Mouse (Mus musculus): ENCODE data around the gene Nrip2. TPM values are rescaled to one million over a fixed set of nuclear protein-coding genes. Genes with fewer than 3 reads are reported as not detected.

Gene Nrip2
- polyA plus RNA-seq, 1 experiment from 2014 or later: 9.8 TPM

DNA sequence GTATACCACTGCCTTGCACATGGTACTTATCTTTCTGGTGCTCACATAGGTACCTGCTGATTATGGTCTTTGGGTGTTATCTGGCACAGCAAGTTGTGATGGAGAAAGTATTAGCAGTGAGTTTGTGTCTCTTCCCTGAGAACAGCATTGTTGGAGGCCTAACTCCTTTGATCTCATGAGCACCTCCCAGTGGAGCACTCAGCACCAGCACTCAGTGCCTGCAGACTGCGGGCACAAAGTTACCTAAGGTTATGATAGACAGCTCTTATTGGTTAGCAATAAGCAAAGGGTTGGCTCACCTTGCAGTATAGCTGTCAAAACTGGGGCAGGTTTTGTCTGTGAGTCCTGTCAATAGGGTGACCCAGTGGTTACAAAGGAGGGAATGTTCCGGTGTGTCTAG, 41.1 kb downstream of the Nrip2 start:
- H3K4me3 ChIP-seq: no peak overlapping the region
- peaks cover 11% of the 10 kb centered on the region for H3K36me3 ChIP-seq
- no peak for ATAC-seq (ENCODE audit: low FRiP score, low read depth)
- H3K4me1 ChIP-seq (replicated peaks): peaks cover 19% of the 10 kb centered on the region
- H3K27me3 ChIP-seq: no peaks in the 10 kb centered on the region
- no peak overlapping the region for H3K4me2 ChIP-seq
- no peaks in the 10 kb centered on the region for H3K9me3 ChIP-seq
- no peak overlapping the region for H3K27ac ChIP-seq (replicated peaks)
- no peak overlapping the region for H3K9ac ChIP-seq
- WGBS: 90% methylated on average over 2 of the region's 2 CpGs

DNA sequence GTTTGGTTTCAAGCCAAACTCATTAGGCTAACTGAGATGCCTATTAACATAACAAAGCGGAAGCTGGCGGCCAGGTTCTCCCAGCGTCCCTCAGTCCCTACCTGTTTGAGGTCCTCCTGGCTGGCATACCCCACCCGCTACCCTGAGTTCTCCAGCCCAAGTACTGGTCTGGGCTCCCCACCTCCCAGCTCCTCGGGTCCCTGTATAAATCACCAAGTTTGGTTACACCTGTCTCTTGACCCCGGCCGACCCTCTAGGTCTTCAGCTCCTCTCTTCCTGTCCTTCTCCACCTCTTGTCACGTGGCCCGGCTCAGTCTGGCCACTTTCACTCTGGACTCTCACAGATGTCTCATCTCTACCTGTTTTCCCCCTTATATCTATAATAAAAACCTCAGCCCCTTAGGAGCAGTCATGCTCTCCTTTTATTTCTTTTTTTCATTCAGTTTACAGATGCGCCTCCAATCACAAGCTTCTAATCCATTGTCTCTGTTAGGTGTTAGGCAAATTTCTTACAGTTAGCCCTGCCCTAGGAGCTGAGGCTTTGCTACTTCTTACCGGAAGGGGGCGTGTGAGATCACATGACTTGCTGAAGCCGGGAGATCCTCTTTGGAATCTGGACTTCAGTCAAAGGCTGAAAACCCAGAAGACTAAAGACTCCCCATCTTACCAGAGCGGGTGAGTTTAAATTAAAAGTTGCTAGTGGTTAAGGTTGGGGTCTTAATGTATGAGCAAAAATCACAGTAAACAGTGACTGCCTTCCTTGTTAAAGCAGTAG, 46.9 kb downstream of the Nrip2 start:
- peak overlapping the region; percentile 14; the same call in 1 of the 2 replicates for H3K4me3 ChIP-seq
- H3K9me3 ChIP-seq: no peaks in the 10 kb centered on the region
- ATAC-seq (ENCODE audit: low FRiP score, low read depth): peak; percentile 72
- no peaks in the 10 kb centered on the region for H3K36me3 ChIP-seq
- H3K27me3 ChIP-seq: no peaks in the 10 kb centered on the region
- peaks cover 6% of the 10 kb centered on the region for H3K4me1 ChIP-seq (replicated peaks)
- peak overlapping the region; percentile 27; the same call in 1 of the 2 replicates for H3K9ac ChIP-seq
- peak overlapping the region; percentile 56 for H3K4me2 ChIP-seq
- WGBS: 17% methylated on average over 14 of the region's 14 CpGs
- no peak overlapping the region for H3K27ac ChIP-seq (replicated peaks)

DNA sequence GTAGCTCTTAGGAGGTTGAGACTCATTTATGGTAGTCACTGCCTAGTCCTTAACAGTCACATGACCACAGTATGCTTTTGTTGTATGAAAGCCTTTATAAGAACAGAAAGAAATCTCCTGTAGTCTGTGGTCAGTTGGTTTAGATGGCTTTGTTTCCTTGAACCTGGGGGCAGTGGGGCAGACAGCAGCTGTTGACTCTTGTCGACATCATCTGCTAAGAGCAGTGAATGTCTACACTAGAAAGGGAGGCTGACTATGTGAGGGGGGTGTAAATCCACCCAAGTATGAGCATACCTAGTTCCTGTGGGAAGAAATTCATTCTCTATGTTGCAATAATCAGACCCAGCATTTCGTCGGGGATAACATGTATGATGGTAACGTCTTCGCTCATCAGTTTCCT, 48.0 kb downstream of the Nrip2 start:
- Histone ChIP-seq H3K27me3 (no peaks in the 10 kb centered on the region), H3K27ac (replicated peaks) (no peak overlapping the region), H3K9me3 (no peaks in the 10 kb centered on the region), H3K36me3 (no peaks in the 10 kb centered on the region), H3K4me3 (no peak overlapping the region), H3K4me2 (no peak overlapping the region), H3K9ac (no peak overlapping the region), H3K4me1 (replicated peaks) (peaks cover 6% of the 10 kb centered on the region)
- WGBS: 95% methylated on average over 5 of the region's 5 CpGs
- ATAC-seq (ENCODE audit: low FRiP score, low read depth): no peak

DNA sequence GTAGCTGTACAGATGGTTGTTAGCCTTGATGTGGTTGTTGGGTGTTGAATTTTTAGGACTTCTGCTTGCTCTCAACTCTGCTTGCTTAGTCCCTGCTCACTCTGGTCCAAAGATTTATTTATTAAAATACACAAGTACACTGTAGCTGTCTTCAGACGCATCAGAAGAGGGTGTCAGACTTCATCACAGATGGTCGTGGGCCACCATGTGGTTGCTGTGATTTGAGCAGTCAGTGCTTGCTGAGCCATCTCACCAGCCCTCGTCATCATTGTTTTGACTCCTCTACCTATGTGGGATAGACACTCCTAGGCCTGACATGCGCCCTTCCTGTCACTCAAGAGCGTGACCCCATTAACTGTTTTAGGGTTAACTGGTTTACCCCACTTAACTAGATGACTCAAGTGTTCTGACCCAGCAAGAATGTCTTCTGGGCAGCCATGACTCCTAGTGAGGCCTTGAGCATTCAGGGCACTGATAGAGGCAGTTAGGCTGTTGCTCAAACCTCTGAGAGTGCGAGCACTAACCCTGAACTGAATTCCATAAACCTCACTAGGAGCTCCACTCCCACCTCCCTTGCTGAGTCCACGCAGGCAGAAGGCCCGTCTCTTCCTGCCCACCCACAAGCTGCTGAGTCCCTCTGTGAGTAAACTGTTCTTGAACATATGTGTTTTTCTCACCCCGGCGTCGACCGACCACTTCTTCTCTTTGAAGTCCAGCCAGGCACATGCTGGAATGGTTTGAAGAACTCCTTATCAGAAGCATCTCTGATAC, 56.9 kb downstream of the Nrip2 start:
- Histone ChIP-seq H3K4me1 (replicated peaks) (no peaks in the 10 kb centered on the region), H3K9me3 (no peaks in the 10 kb centered on the region), H3K27me3 (no peaks in the 10 kb centered on the region), H3K4me2 (no peak overlapping the region), H3K4me3 (no peak overlapping the region), H3K9ac (no peak overlapping the region), H3K27ac (replicated peaks) (no peak overlapping the region), H3K36me3 (no peaks in the 10 kb centered on the region)
- no peak for ATAC-seq (ENCODE audit: low FRiP score, low read depth)
- 84% methylated on average over 12 of the region's 12 CpGs for WGBS

DNA sequence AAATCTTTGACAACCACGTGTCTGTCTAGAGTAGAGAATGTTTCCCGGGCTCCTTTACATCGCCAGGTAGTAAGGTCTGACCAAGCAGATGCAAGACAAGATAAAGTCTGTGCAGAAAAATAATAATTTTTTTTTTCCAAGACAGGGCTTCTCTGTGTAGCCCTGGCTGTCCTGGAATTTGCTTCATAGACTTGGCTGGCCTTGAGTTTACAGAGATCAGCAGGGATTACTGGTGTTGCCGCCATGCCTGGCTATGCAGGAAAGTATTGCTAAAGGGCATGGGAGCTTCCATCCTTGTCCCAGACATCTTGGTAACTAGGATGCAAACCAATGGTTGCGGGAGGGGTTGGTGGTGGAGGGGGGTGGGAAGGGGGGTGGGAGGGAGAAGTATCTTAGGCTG, 58.1 kb downstream of the Nrip2 start:
- no peaks in the 10 kb centered on the region for H3K27me3 ChIP-seq
- WGBS: 82% methylated on average over 5 of the region's 5 CpGs
- no peaks in the 10 kb centered on the region for H3K36me3 ChIP-seq
- H3K27ac ChIP-seq (replicated peaks): no peak overlapping the region
- no peak overlapping the region for H3K9ac ChIP-seq
- no peak for ATAC-seq (ENCODE audit: low FRiP score, low read depth)
- H3K4me1 ChIP-seq (replicated peaks): no peaks in the 10 kb centered on the region
- H3K9me3 ChIP-seq: no peaks in the 10 kb centered on the region
- no peak overlapping the region for H3K4me2 ChIP-seq
- no peak overlapping the region for H3K4me3 ChIP-seq

DNA sequence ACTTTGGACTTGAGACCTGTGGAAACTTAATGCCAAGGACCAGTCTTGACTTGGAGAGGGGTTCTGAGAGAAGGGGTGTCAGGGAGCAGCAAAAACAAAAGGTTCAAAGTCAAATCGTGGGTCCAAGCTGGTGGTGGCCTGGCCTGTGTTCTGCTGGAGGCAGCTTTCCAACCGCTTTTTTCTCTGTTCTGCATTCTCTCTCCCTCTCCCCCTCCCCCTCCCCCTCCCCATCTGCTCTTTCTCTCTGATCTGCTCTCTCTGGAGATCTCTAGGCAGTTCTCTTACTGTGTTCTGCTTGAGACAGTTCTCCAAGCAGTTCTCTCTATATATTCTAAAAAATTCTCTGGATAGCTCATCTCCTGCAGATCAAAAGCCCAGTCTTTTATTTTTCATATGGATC, 61.2 kb downstream of the Nrip2 start:
- WGBS: 37% methylated on average over 2 of the region's 2 CpGs
- no peaks in the 10 kb centered on the region for H3K9me3 ChIP-seq
- no peaks in the 10 kb centered on the region for H3K27me3 ChIP-seq
- no peak overlapping the region for H3K27ac ChIP-seq (replicated peaks)
- no peaks in the 10 kb centered on the region for H3K36me3 ChIP-seq
- no peak for ATAC-seq (ENCODE audit: low FRiP score, low read depth)
- no peak overlapping the region for H3K4me3 ChIP-seq
- no peak overlapping the region for H3K9ac ChIP-seq
- no peak overlapping the region for H3K4me2 ChIP-seq
- H3K4me1 ChIP-seq (replicated peaks): no peaks in the 10 kb centered on the region

DNA sequence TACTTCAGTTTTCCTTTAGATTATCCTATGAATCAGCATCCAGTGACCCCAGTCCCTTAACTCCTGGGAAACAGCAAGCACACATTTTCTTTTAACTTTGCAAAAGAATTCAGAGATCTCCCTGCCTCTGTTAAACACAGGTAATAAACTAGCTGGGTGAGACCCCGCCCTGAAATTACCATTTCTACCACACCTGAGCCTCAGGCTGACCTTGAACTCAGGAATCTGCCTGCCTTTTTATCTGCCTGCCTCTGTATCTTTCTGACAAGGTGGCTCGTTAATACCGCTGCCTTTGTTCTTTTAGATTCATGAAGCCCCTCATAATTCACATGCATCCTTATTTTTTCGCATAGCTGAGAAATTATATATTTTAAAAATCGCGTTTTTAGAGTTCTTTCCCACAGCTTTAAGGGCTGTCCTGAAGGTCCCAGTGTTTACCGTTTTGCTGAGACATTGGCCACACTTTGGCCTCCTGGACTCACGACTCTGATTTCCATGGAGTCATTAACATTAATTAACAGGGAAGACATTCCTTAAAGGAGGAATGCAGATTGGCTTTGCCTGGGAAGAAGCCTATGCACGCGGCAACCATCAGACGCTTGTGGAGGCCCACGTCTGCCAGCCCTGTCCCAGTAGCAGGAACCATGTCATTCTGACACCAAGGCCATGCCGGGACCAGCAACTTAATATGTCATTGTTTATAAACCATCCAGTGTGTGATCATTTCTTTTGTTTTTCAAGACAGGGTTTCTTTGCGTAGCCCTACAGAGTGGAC, 61.8 kb downstream of the Nrip2 start:
- Histone ChIP-seq H3K9ac (no peak overlapping the region), H3K27me3 (no peaks in the 10 kb centered on the region), H3K4me1 (replicated peaks) (no peaks in the 10 kb centered on the region), H3K4me2 (no peak overlapping the region), H3K36me3 (no peaks in the 10 kb centered on the region), H3K9me3 (no peaks in the 10 kb centered on the region), H3K4me3 (no peak overlapping the region), H3K27ac (replicated peaks) (no peak overlapping the region)
- 78% methylated on average over 14 of the region's 14 CpGs for WGBS
- ATAC-seq (ENCODE audit: low FRiP score, low read depth): no peak

DNA sequence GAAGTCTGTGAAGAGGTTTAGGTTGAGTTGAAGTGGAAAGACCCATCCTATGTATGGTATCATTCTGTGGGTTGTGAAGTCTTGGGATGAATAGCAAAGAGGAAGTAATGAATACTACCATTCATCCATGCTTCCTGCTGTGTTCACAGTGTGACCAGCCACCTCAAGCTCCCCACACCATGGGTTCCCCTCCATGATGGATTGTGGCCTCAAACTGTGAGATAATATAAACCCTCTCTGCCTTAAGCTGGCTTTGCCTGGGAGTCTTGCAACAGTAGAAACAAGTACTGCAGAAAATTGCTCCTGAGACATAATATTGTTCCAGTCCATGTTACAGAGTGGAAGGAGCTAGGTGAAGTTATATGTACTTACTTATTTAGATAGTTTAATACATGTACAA, 62.5 kb downstream of the Nrip2 start:
- H3K4me2 ChIP-seq: no peak overlapping the region
- H3K27ac ChIP-seq (replicated peaks): no peak overlapping the region
- ATAC-seq (ENCODE audit: low FRiP score, low read depth): no peak
- no peaks in the 10 kb centered on the region for H3K36me3 ChIP-seq
- H3K9ac ChIP-seq: no peak overlapping the region
- H3K4me3 ChIP-seq: no peak overlapping the region
- H3K4me1 ChIP-seq (replicated peaks): no peaks in the 10 kb centered on the region
- no peaks in the 10 kb centered on the region for H3K9me3 ChIP-seq
- no peaks in the 10 kb centered on the region for H3K27me3 ChIP-seq

DNA sequence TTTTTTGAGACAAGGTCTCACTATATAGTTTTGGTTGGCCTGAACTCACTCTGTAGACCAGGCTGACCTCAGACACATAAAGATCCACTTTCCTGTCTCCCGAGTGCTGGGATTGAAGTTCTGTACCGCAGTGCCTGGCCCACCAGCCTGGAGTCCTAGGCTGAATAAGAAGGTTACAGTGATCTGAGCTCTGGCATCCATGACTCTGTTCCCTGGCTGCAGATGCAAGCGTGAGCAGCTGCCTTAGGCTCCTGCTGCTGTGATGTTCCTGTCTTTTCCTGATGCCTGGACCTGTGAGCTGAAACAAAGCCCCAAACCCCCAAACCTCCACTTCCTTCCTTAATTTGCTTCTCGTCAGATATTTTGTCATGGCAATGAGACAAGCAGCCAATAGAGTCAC, 65.9 kb downstream of the Nrip2 start:
- no peaks in the 10 kb centered on the region for H3K36me3 ChIP-seq
- no peak overlapping the region for H3K27ac ChIP-seq (replicated peaks)
- WGBS: 78% methylated on average over 4 of the region's 4 CpGs
- H3K4me1 ChIP-seq (replicated peaks): no peaks in the 10 kb centered on the region
- no peak overlapping the region for H3K4me3 ChIP-seq
- 0 out of 2 replicates have a peak, but pooled peaks cover 2% of the 10 kb centered on the region for H3K27me3 ChIP-seq
- H3K9me3 ChIP-seq: no peaks in the 10 kb centered on the region
- no peak for ATAC-seq (ENCODE audit: low FRiP score, low read depth)
- H3K9ac ChIP-seq: no peak overlapping the region
- no peak overlapping the region for H3K4me2 ChIP-seq

Other genes starting within 250 kb of the Nrip2 start
- gene Tead4, start 98.5 kb upstream of the Nrip2 start, polyA plus RNA-seq (2015; fragmentation: Nextera tagmentation; extraction: Ambion mirVana): 0.47 and 0.49 TPM in 2 replicates
- gene Tulp3, start 43.4 kb upstream of the Nrip2 start, polyA plus RNA-seq (2015; fragmentation: Nextera tagmentation; extraction: Ambion mirVana): 15.9 and 16.5 TPM in 2 replicates
- 80.7 and 83.5 TPM in 2 replicates for gene Rhno1, start 36.4 kb upstream of the Nrip2 start, polyA plus RNA-seq (2015; fragmentation: Nextera tagmentation; extraction: Ambion mirVana)
- 9.0 and 10.5 TPM in 2 replicates for gene Foxm1, start 36.3 kb upstream of the Nrip2 start, polyA plus RNA-seq (2015; fragmentation: Nextera tagmentation; extraction: Ambion mirVana)
- gene Tex52, start 23.8 kb upstream of the Nrip2 start, polyA plus RNA-seq (2015; fragmentation: Nextera tagmentation; extraction: Ambion mirVana): 0.26 and 0.39 TPM in 2 replicates
- gene Gm44596, start 23.8 kb upstream of the Nrip2 start, polyA plus RNA-seq (2015; fragmentation: Nextera tagmentation; extraction: Ambion mirVana): not detected in 2 replicates
- gene Itfg2, start 25.6 kb downstream of the Nrip2 start, polyA plus RNA-seq (2015; fragmentation: Nextera tagmentation; extraction: Ambion mirVana): 43.9 and 45.2 TPM in 2 replicates
- 338 and 368 TPM in 2 replicates for gene Fkbp4, start 39.4 kb downstream of the Nrip2 start, polyA plus RNA-seq (2015; fragmentation: Nextera tagmentation; extraction: Ambion mirVana)
- gene Pzp, start 127.4 kb downstream of the Nrip2 start, polyA plus RNA-seq (2015; fragmentation: Nextera tagmentation; extraction: Ambion mirVana): 0.31 and 0.48 TPM in 2 replicates
- 2.7 and 3.7 TPM in 2 replicates for gene A2ml1, start 182.3 kb downstream of the Nrip2 start, polyA plus RNA-seq (2015; fragmentation: Nextera tagmentation; extraction: Ambion mirVana)
- not detected in 2 replicates for gene Klrb1a, start 224.2 kb downstream of the Nrip2 start, polyA plus RNA-seq (2015; fragmentation: Nextera tagmentation; extraction: Ambion mirVana)

All from hindbrain, embryonic 15.5 days (tissue).